Mouse (Mus musculus) heart, adult 18-20 months (tissue): ENCODE results near the gene Cd3d. TPM values are rescaled to one million over a fixed set of nuclear protein-coding genes. Genes with fewer than 3 reads are reported as not detected.

ENCODE experiments used
- total RNA-seq, 2 experiments: library from RNA; stranded (reverse); gene quantifications; 2 replicates each; pipeline ENCODE4 v1.2.3; 2021

The Cd3d gene
- total RNA-seq, 2 experiments from 2014 or later, result 4.1 TPM; not detected in 1

Other genes starting within 250 kb of the Cd3d start
- 100 to 1,000 TPM; 109 to 125 TPM for gene Phldb1, start 246.6 kb upstream of the Cd3d start, total RNA-seq
- 10 to 100 TPM; 82.7 to 82.8 TPM for gene Arcn1, start 213.9 kb upstream of the Cd3d start, total RNA-seq
- gene Ift46, start 213.9 kb upstream of the Cd3d start, total RNA-seq, result 10 to 100 TPM; 18.1 to 29.7 TPM
- gene Tmem25, start 182.5 kb upstream of the Cd3d start, total RNA-seq, result 10 to 100 TPM; 15.1 to 15.6 TPM
- under 1 TPM; 0.72 to 0.80 TPM for gene Ttc36, start 178.7 kb upstream of the Cd3d start, total RNA-seq
- gene Kmt2a, start 100.5 kb upstream of the Cd3d start, total RNA-seq, result 10 to 100 TPM; 24.9 to 28.1 TPM
- 1,000 to 10,000 TPM; 1,708 to 2,082 TPM for gene Atp5l, start 61.0 kb upstream of the Cd3d start, total RNA-seq
- gene Ube4a, start 16.2 kb upstream of the Cd3d start, total RNA-seq, result 10 to 100 TPM; 33.8 to 35.5 TPM
- 1 to 10 TPM in 1 of 2 experiments, under 1 TPM in 1; 0.62 to 4.6 TPM for gene Cd3g, start 1.4 kb upstream of the Cd3d start, total RNA-seq
- gene Cd3e, start 27.8 kb downstream of the Cd3d start, total RNA-seq, result 1 to 10 TPM in 1 of 2 experiments, under 1 TPM in 1; 0.47 to 6.4 TPM
- 1 to 10 TPM in 1 of 2 experiments, under 1 TPM in 1; 0.62 to 2.3 TPM for gene Mpzl2, start 58.0 kb downstream of the Cd3d start, total RNA-seq
- 1 to 10 TPM; 1.7 to 2.7 TPM for gene Mpzl3, start 73.4 kb downstream of the Cd3d start, total RNA-seq
- 1 to 10 TPM in 1 of 2 experiments, under 1 TPM in 1; 0.40 to 1.4 TPM for gene Jaml, start 97.4 kb downstream of the Cd3d start, total RNA-seq
- gene Scn2b, start 136.0 kb downstream of the Cd3d start, total RNA-seq, result 1 to 10 TPM; 1.3 to 1.7 TPM
- gene Scn4b, start 156.6 kb downstream of the Cd3d start, total RNA-seq, result 10 to 100 TPM; 29.9 to 30.4 TPM
- gene BC049352, start 200.2 kb downstream of the Cd3d start, total RNA-seq, result under 1 TPM in 1 of 2 experiments, not detected in 1; 0.41 TPM
- under 1 TPM in 1 of 2 experiments, not detected in 1; 0.13 TPM for gene Tmprss4, start 222.3 kb downstream of the Cd3d start, total RNA-seq